Mouse (Mus musculus) heart, adult 2 months (tissue): ENCODE data around the gene Dcaf11.

ENCODE experiments used
- CTCF ChIP-seq: fragments of 200-600 bp; IDR thresholded peaks from 2 replicates; pipeline ENCODE4 v1.8.1; 2022; ENCODE audit warnings: antibody characterized with exemption, mild to moderate bottlenecking, moderate library complexity
- POLR2A ChIP-seq: fragments of 200-500 bp; IDR thresholded peaks from 2 replicates; pipeline ENCODE4 v1.6.1; 2011; ENCODE audit warnings: mild to moderate bottlenecking, low read depth, low read length, control low read depth; ENCODE audit not compliant: insufficient read depth

- TF ChIP-seq CTCF (no peak), POLR2A (no peak)
These were observed 35.7 kb upstream of the Dcaf11 start for GRCm38 (mm10) chr14:55524062-55524461.
